Mouse (Mus musculus) 3T3-L1 (cell line): ENCODE measurements around the gene Olfr1110.
"Not testable (repeated sequence)": the region's sequence is repeated elsewhere in the genome, so short reads cannot be mapped to it uniquely, and the experiment has no call there.

Experiments
- DNase-seq: peaks from one replicate; pipeline ENCODE4 v3.0.0-alpha.2; 2015; ENCODE audit warnings: low read depth, low spot score

Gene Olfr1110

DNA sequence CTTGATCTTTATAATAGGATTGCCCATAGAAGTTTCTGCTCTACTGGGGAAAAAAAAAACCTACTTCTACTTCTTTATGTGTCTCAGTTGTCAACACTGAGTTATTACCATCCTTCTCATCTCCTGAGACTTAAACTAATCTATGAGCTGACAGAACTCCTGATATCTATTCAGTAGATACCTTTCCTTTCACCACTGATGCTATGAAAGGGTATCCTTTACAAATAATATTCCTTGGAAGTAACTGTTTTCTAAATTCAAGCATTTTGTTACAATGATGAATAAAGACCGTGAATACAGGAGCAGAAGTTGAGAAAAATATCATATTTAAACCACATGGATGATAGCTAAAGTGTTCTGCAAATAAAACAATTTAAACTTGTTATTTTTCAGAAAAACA, at the start of gene Olfr1110:
Gene Olfr1110 (minus strand): TSS at position 101 of the 400 bp plus-strand sequence.
- no peak for DNase-seq

GRCm38 (mm10) chr2:87187498-87187897, 47.4 kb upstream of the Olfr1110 start, which contains the start of gene Olfr1112:
Gene Olfr1112 (plus strand): TSS chr2:87187798.
- no peak for DNase-seq

GRCm38 (mm10) chr2:87167731-87168130, 27.6 kb upstream of the Olfr1110 start:
- DNase-seq: not testable (repeated sequence)

GRCm38 (mm10) chr2:87152524-87152923, 12.4 kb upstream of the Olfr1110 start, which contains the start of gene Olfr1111:
Gene Olfr1111 (minus strand): TSS chr2:87152624.
- no peak for DNase-seq

GRCm38 (mm10) chr2:87114467-87114866, 25.6 kb downstream of the Olfr1110 start, which contains the start of gene Olfr259:
Gene Olfr259 (minus strand): TSS chr2:87114567.
- no peak for DNase-seq

DNA sequence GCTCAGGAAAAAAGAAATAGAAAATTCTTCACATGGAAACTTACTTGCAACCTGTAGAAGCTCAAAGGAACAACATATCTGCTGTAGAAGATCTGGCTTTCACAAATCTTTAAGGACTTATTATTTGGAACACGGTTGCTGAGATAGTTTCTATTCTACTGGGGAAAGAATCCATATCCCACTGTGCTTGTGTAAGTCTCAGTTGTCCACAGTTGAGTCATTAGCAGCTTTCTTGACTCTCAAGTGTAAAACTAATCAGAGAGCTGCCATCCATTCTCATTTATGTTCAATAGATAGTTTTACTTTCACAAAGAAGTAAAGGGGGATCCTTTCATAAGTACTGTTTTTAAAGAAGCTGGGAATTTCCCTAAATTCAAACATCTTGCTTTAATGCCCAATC, 44.2 kb downstream of the Olfr1110 start, which contains the start of gene Olfr1109:
Gene Olfr1109 (minus strand): TSS at position 101 of the 400 bp plus-strand sequence.
- no peak for DNase-seq
